Mouse (Mus musculus) kidney, adult 11 months (tissue): ENCODE measurements around the gene Aass.
"Not testable (repeated sequence)": the region's sequence is repeated elsewhere in the genome, so short reads cannot be mapped to it uniquely, and the experiment has no call there.

Experiments
- DNase-seq: peaks from one replicate; pipeline ENCODE4 v3.0.0; 2022

The Aass gene

GRCm38 (mm10) chr6:23132573-23133181 is at the start of gene Aass:
TSS of gene Aass (minus strand) at chr6:23132986.
- DNase-seq = peak; percentile 88

GRCm38 (mm10) chr6:23180096-23180495 is 47.3 kb upstream of the Aass start:
- no peak for DNase-seq

- not testable (repeated sequence) for DNase-seq
Measured at GRCm38 (mm10) chr6:23163824-23164223, 31.0 kb upstream of the Aass start.

GRCm38 (mm10) chr6:23156357-23156756 is 23.6 kb upstream of the Aass start:
- DNase-seq = not testable (repeated sequence)

- DNase-seq = no peak
Measured at GRCm38 (mm10) chr6:23153112-23153511, 20.3 kb upstream of the Aass start.

GRCm38 (mm10) chr6:23147221-23147620 is 14.4 kb upstream of the Aass start:
- DNase-seq = peak; percentile 55

GRCm38 (mm10) chr6:23143980-23144379 is 11.2 kb upstream of the Aass start:
- peak; percentile 54 for DNase-seq

- peak; percentile 84 for DNase-seq
Measured at GRCm38 (mm10) chr6:23131015-23131414, 1.8 kb downstream of the Aass start.

- DNase-seq = peak; percentile 39
Measured at GRCm38 (mm10) chr6:23129201-23129600, 3.6 kb downstream of the Aass start.

- peak; percentile 60 for DNase-seq
Measured at GRCm38 (mm10) chr6:23126706-23127105, 6.1 kb downstream of the Aass start.

GRCm38 (mm10) chr6:23125831-23126230 is 7.0 kb downstream of the Aass start:
- peak; percentile 20 for DNase-seq

- no peak for DNase-seq
Measured at GRCm38 (mm10) chr6:23124823-23125222, 8.0 kb downstream of the Aass start.

- DNase-seq = no peak
Measured at GRCm38 (mm10) chr6:23122934-23123333, 9.9 kb downstream of the Aass start.

- no peak for DNase-seq
Measured at GRCm38 (mm10) chr6:23114781-23115180, 18.0 kb downstream of the Aass start.

GRCm38 (mm10) chr6:23107069-23107468 is 25.7 kb downstream of the Aass start:
- DNase-seq = no peak

GRCm38 (mm10) chr6:23106373-23106772 is 26.4 kb downstream of the Aass start:
- DNase-seq = no peak

- DNase-seq = peak; percentile 18
Measured at GRCm38 (mm10) chr6:23090346-23091055, 42.3 kb downstream of the Aass start.

- DNase-seq = not testable (repeated sequence)
Measured at GRCm38 (mm10) chr6:23089292-23089691, 43.5 kb downstream of the Aass start.

- DNase-seq = no peak
Measured at GRCm38 (mm10) chr6:23084587-23085421, 48.0 kb downstream of the Aass start.

- DNase-seq = peak; percentile 39
Measured at GRCm38 (mm10) chr6:23079991-23080680, 52.6 kb downstream of the Aass start.

GRCm38 (mm10) chr6:23078273-23078672 is 54.5 kb downstream of the Aass start:
- no peak for DNase-seq

GRCm38 (mm10) chr6:23076060-23076459 is 56.7 kb downstream of the Aass start:
- DNase-seq = no peak

- DNase-seq = no peak
Measured at GRCm38 (mm10) chr6:23055734-23056133, 77.1 kb downstream of the Aass start.
